Mouse (Mus musculus): Measurements from ENCODE around the gene Vpreb3.
A peak's percentile ranks its signal among the peaks of the same experiment; 100 is the strongest.
"Not testable (repeated sequence)": the region's sequence is repeated elsewhere in the genome, so short reads cannot be mapped to it uniquely, and the experiment has no call there.

Gene Vpreb3

GRCm38 (mm10) chr10:75973846-75974245 is 31.0 kb downstream of the Vpreb3 start:
- DNase-seq (ENCODE audit: low spot score), result no peak

GRCm38 (mm10) chr10:75975216-75975615 is 32.4 kb downstream of the Vpreb3 start:
- DNase-seq (ENCODE audit: low spot score), result peak; percentile 15

GRCm38 (mm10) chr10:75978119-75978834 is 35.4 kb downstream of the Vpreb3 start:
- DNase-seq (ENCODE audit: low spot score), result no peak

GRCm38 (mm10) chr10:75978835-75979157 is 35.9 kb downstream of the Vpreb3 start:
- DNase-seq (ENCODE audit: low spot score), result no peak

GRCm38 (mm10) chr10:75979432-75979831 is 36.6 kb downstream of the Vpreb3 start:
- DNase-seq (ENCODE audit: low spot score), result no peak

- DNase-seq (ENCODE audit: low spot score), result no peak
These were observed 47.7 kb downstream of the Vpreb3 start for GRCm38 (mm10) chr10:75990430-75991042.

GRCm38 (mm10) chr10:75993616-75994240 is 50.9 kb downstream of the Vpreb3 start:
- no peak for DNase-seq (ENCODE audit: low spot score)

GRCm38 (mm10) chr10:75994531-75995210 is 51.8 kb downstream of the Vpreb3 start:
- not testable (repeated sequence) for DNase-seq (ENCODE audit: low spot score)

GRCm38 (mm10) chr10:75995463-75995862 is 52.6 kb downstream of the Vpreb3 start:
- DNase-seq (ENCODE audit: low spot score), result no peak

GRCm38 (mm10) chr10:75996315-75996714 is 53.5 kb downstream of the Vpreb3 start:
- no peak for DNase-seq (ENCODE audit: low spot score)
